Mouse (Mus musculus): ENCODE data around the gene Gm16867. TPM values are rescaled to one million over a fixed set of nuclear protein-coding genes. Genes with fewer than 3 reads are reported as not detected.

The Gm16867 gene
- polyA plus RNA-seq (2012; rRNA removed; ENCODE audit: low replicate concordance): 31.0 and 53.5 TPM in 2 replicates

DNA sequence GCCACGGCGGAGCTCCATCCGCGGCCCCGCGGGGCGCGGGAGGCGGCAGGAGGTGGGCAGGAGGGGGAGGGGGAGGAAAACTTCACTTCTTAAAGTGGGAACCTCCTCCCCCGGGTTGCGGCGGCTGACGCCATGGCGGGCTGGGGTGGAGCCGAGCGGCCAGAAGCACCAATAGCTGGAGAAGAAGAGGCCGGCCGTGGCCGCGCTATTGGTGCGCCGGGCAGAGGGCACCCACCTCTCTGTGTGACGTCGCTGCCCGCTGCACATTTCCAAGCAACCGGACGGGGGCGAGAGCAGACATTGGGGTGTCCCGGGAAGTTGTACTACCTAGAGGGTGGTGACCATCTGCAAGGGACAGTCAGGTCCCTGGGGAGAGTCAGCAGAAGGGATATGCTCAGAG, at the start of gene Gm16867:
Gene Gm16867, minus strand, starts transcription at position 189 of the 400 bp plus-strand sequence.

DNA sequence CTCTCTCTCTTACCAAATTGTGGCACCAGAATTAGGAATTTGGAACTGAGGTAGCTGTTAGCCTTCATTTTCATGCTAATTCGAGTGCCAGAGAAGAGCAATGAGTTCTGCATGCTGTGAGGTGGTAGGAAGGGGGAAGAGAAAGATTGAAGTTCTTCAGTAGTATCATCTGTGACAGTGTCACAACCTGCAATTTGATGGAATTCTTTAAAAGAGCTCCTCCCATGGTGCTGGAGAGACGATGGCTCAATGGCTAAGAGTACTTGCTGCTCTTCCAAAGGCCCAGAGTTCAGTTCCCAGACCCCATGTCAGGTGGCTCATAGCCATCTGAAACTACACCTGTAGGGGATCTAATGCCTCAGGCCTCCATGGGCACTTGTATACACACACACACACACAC, 9.3 kb upstream of the Gm16867 start, which contains the start of gene Gm27179:
Gene Gm27179, minus strand, starts transcription at position 101 of the 400 bp plus-strand sequence.

Other genes with a start within 250 kb of the Gm16867 start
- gene Synb, start 209.1 kb downstream of the Gm16867 start, polyA plus RNA-seq (2012; rRNA removed; ENCODE audit: low replicate concordance): 0.02 TPM in 1 of 2 replicates, not detected in the other
- gene Gm27179, start 9.2 kb upstream of the Gm16867 start, polyA plus RNA-seq (2012; rRNA removed; ENCODE audit: low replicate concordance): 0.09 and 0.40 TPM in 2 replicates
- gene Entpd4b, start 52.1 kb upstream of the Gm16867 start, polyA plus RNA-seq (2012; rRNA removed; ENCODE audit: low replicate concordance): 7.3 and 18.7 TPM in 2 replicates

All from duodenum, adult 2 months (tissue).